Mouse (Mus musculus): ENCODE data around the gene Mthfd2l. TPM values are rescaled to one million over a fixed set of nuclear protein-coding genes. Genes with fewer than 3 reads are reported as not detected.
A peak's percentile ranks its signal among the peaks of the same experiment; 100 is the strongest.

Gene Mthfd2l
- 46.8 and 49.7 TPM in 2 replicates for polyA plus RNA-seq (2014; fragmentation: Nextera tagmentation; extraction: Ambion mirVana)

DNA sequence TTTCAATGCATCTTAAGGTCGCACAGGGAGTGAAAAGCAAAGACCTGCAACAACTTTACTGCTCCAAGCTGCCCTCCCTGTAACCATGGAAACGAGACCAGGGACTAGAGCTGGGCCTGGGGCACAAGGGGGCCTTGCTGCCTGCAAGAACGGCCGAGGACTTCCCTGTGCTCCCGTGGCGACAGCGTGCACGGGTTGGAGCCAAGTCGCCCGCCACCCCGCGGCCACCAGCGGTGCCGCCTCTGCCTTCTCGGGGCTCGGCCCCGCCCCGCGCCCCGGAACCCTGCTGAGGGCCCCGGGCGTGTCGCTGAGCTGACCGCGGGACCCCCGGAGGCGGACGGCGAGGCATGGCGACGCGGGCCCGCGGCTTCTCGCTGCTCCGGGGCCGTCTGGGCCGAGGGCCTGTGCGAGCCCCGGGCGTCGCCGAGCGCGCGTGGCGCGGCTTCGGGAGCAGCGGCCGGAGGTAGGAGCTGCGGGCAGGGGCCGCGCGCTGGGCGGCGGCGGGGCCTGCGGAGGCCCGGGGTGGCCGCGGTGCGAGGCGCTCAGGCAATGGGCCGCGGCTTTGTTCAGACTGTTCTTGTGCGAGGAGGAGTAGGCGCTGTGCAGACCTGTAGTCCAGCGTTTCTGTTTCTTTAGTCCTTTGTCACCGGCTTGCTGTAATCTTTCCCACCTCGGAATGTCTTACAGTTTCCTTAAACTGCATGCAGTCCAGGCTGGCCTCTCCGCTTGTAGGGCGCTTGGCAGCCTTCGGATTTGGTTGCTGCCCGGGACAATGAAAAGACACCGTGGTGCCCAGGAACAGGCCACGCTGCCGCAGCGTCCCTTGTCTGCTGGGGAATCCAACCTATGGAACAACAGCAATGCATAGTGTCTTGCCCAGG is at the start of gene Mthfd2l:
Gene Mthfd2l (plus strand): TSS at position 147 of the 881 bp plus-strand sequence.
- Histone ChIP-seq H3K4me2 (ENCODE audit: low read length) (peak within 1 kb of the TSS; percentile 64), H3K27ac (ENCODE audit: low read depth) (peak within 1 kb of the TSS; percentile 99)

DNA sequence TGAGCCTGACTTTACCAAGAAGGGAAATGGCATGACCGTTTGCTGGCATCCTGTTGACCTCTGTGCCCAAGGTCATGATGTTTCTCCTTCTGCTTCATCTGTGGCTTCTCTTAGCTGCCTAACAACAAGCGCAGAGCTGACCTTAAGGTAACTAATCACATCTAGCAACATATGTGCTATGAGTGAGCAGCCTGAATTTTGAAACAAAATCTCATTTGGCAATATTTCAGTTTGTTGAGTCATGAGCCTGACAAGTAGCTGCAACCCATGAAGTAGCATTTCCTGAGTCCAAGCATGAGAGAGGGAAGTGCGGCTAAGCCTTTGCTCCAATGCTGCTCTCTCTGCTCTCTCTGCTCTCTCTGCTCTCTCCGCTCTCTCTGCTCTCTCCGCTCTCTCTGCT is 49.2 kb upstream of the Mthfd2l start:
- H3K9me3 ChIP-seq (ENCODE audit: control insufficient read depth, low read length), result no peaks in the 10 kb centered on the region
- no peaks in the 10 kb centered on the region for H3K27me3 ChIP-seq (replicated peaks; ENCODE audit: control insufficient read depth, insufficient read depth, low read length)
- H3K27ac ChIP-seq (ENCODE audit: low read depth), result no peak overlapping the region
- no peak overlapping the region for H3K4me3 ChIP-seq (ENCODE audit: low read depth, low read length)
- H3K4me2 ChIP-seq (ENCODE audit: low read length), result no peak overlapping the region
- no peaks in the 10 kb centered on the region for H3K36me3 ChIP-seq (ENCODE audit: control insufficient read depth, insufficient read depth, low read length)
- 86% methylated on average over 5 of the region's 5 CpGs for WGBS
- H3K4me1 ChIP-seq (replicated peaks; ENCODE audit: control insufficient read depth, insufficient read depth, low read length), result no peaks in the 10 kb centered on the region
- DNase-seq (ENCODE audit: low spot score) (no peak), ATAC-seq (replicated peaks; ENCODE audit: low FRiP score, low TSS enrichment, low read depth) (no peak)
- no peak overlapping the region for H3K9ac ChIP-seq (ENCODE audit: low read length)

More for the DNA sequence above, at the start of gene Mthfd2l:
- H3K4me3 ChIP-seq (ENCODE audit: low read depth, low read length), result peak within 1 kb of the TSS; percentile 76
- under 1% methylated on average over 78 of the region's 79 CpGs for WGBS
- no peaks in the 10 kb centered on the region for H3K9me3 ChIP-seq (ENCODE audit: control insufficient read depth, low read length)
- H3K4me1 ChIP-seq (replicated peaks; ENCODE audit: control insufficient read depth, insufficient read depth, low read length), result peaks cover 8% of the 10 kb centered on the region
- H3K36me3 ChIP-seq (ENCODE audit: control insufficient read depth, insufficient read depth, low read length), result peaks cover 24% of the 10 kb centered on the region
- DNase-seq (ENCODE audit: low spot score), result peak; percentile 92
- peak within 1 kb of the TSS; percentile 97 for H3K9ac ChIP-seq (ENCODE audit: low read length)
- peak; percentile 98 for ATAC-seq (replicated peaks; ENCODE audit: low FRiP score, low TSS enrichment, low read depth)
- H3K27me3 ChIP-seq (replicated peaks; ENCODE audit: control insufficient read depth, insufficient read depth, low read length), result no peaks in the 10 kb centered on the region

DNA sequence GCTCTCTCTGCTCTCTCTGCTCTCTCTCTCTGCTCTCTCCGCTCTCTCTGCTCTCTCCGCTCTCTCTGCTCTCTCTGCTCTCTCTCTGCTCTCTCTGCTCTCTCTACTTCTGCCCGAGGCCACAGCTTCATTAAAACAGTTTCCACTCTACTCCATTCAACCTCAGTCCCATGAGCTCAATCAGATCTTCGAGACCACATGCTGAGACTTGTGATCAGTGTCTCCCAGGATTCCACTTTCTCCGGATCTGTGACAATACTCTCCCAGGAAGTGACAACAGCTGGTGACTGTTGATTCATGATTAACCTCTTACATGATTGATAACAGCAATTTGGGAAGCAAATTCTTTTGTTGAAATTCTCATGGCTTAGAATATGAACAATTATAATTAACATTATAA is 48.8 kb upstream of the Mthfd2l start:
- ATAC-seq (replicated peaks; ENCODE audit: low FRiP score, low TSS enrichment, low read depth) (no peak), DNase-seq (ENCODE audit: low spot score) (no peak)
- H3K36me3 ChIP-seq (ENCODE audit: control insufficient read depth, insufficient read depth, low read length), result no peaks in the 10 kb centered on the region
- H3K27ac ChIP-seq (ENCODE audit: low read depth), result no peak overlapping the region
- H3K4me3 ChIP-seq (ENCODE audit: low read depth, low read length), result no peak overlapping the region
- no peaks in the 10 kb centered on the region for H3K27me3 ChIP-seq (replicated peaks; ENCODE audit: control insufficient read depth, insufficient read depth, low read length)
- H3K4me2 ChIP-seq (ENCODE audit: low read length), result no peak overlapping the region
- H3K4me1 ChIP-seq (replicated peaks; ENCODE audit: control insufficient read depth, insufficient read depth, low read length), result no peaks in the 10 kb centered on the region
- 86% methylated on average over 5 of the region's 5 CpGs for WGBS
- H3K9ac ChIP-seq (ENCODE audit: low read length), result no peak overlapping the region
- no peaks in the 10 kb centered on the region for H3K9me3 ChIP-seq (ENCODE audit: control insufficient read depth, low read length)

DNA sequence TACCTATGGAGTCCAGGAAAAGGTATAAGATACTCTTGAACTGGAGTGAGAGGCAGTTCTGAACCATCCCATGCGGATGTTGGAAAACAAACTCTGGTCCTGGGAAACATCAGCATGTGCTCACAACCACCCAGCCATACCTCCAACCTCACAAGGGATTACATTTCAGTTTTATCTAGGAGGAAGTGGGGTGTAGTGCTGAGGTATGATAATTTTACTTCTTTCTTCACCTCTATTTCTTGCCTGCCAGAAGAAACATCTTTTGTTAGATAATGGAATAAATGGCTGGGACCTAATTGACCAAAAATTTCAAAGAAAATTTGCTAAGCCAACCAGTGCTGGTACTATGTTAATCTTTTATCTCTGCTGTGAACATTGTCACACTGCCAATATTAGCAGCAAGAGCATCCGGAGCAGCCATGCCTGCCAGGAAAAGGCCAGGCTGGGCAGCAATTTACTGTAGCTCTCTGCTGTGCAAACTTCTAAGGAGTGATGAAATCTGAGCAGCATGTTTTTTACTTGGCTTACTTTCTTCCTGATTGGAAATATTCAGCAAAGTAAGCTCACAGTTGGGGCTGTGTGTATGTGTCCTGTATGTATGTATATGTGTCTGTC is 46.2 kb upstream of the Mthfd2l start:
- no peak overlapping the region for H3K4me3 ChIP-seq (ENCODE audit: low read depth, low read length)
- no peaks in the 10 kb centered on the region for H3K36me3 ChIP-seq (ENCODE audit: control insufficient read depth, insufficient read depth, low read length)
- 63% methylated on average over 2 of the region's 2 CpGs for WGBS
- ATAC-seq (replicated peaks; ENCODE audit: low FRiP score, low TSS enrichment, low read depth), result no peak
- H3K4me1 ChIP-seq (replicated peaks; ENCODE audit: control insufficient read depth, insufficient read depth, low read length), result no peaks in the 10 kb centered on the region
- H3K9me3 ChIP-seq (ENCODE audit: control insufficient read depth, low read length), result no peaks in the 10 kb centered on the region
- no peak overlapping the region for H3K9ac ChIP-seq (ENCODE audit: low read length)
- H3K27me3 ChIP-seq (replicated peaks; ENCODE audit: control insufficient read depth, insufficient read depth, low read length), result no peaks in the 10 kb centered on the region
- no peak overlapping the region for H3K27ac ChIP-seq (ENCODE audit: low read depth)
- H3K4me2 ChIP-seq (ENCODE audit: low read length), result no peak overlapping the region
- no peak for DNase-seq (ENCODE audit: low spot score)

DNA sequence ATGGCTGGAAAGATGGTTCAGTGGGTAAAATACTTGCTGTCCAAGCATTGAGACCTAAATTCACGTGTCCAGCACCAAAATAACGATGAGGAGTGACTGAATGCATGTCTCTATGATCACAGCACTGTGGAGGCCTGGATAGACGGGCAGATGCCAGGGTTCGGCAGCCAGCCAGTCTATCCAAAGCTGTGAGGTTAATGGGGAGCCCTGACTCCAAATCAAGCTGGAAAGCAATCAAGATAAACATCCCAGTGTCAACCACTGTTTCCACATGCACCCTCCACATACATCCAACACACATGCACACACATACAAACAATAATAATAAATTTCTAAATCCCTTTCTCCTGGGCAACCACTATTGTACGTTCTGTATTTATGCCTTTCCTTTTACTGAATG is 42.3 kb upstream of the Mthfd2l start:
- no peaks in the 10 kb centered on the region for H3K9me3 ChIP-seq (ENCODE audit: control insufficient read depth, low read length)
- H3K4me3 ChIP-seq (ENCODE audit: low read depth, low read length), result no peak overlapping the region
- no peak for ATAC-seq (replicated peaks; ENCODE audit: low FRiP score, low TSS enrichment, low read depth)
- H3K4me2 ChIP-seq (ENCODE audit: low read length), result no peak overlapping the region
- H3K27ac ChIP-seq (ENCODE audit: low read depth), result no peak overlapping the region
- 80% methylated on average over 5 of the region's 5 CpGs for WGBS
- no peaks in the 10 kb centered on the region for H3K36me3 ChIP-seq (ENCODE audit: control insufficient read depth, insufficient read depth, low read length)
- H3K9ac ChIP-seq (ENCODE audit: low read length), result no peak overlapping the region
- H3K27me3 ChIP-seq (replicated peaks; ENCODE audit: control insufficient read depth, insufficient read depth, low read length), result no peaks in the 10 kb centered on the region
- DNase-seq (ENCODE audit: low spot score), result no peak
- no peaks in the 10 kb centered on the region for H3K4me1 ChIP-seq (replicated peaks; ENCODE audit: control insufficient read depth, insufficient read depth, low read length)

DNA sequence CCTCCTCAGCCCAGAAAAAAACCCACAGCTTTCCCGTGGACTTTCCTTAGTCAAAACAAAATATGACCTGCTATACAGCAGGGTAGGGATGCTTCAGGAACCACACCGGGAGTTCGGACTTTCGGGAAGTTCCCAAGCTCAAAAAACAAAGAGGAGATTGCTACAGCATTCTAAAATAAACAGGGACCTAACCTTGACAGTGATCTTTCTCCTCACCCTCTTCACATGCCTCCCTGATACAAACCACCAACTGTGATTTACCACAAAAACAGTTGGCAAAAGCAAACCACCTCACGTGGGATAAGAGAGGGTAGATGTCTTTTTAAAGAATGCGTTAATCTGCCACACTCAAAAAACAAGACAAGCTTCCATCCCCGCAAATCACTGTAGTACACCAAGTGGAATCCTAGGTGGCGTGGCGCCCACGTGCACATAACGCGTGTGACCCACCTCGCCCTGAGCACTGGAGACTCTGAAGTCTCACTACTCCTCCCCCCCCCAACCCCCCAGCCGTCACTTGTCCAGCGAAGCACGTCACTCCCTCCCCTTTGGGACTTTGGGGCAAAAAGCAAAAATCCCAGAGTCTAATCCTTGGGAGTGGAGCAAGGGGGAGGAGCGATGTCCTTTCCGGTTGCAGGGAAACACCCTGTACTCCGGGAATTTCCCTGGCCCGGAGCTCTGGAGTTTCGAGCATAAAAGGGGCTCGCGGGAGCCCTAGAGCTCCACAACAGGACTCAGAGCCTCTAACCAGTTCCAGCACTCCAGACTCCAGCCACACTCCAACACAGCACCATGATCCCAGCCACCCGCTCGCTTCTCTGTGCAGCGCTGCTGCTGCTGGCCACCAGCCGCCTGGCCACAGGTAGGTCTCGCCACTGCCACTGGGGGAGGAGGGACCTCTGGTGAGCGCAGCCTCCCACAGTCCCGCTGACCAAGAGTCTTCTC is 40.1 kb upstream of the Mthfd2l start, which contains the start of gene Cxcl1:
Gene Cxcl1 (plus strand): TSS at position 723 of the 945 bp plus-strand sequence.
- Histone ChIP-seq H3K36me3 (ENCODE audit: control insufficient read depth, insufficient read depth, low read length) (no peaks in the 10 kb centered on the region), H3K4me2 (ENCODE audit: low read length) (peak within 1 kb of the TSS; percentile 66), H3K27ac (ENCODE audit: low read depth) (no peak within 1 kb of the TSS), H3K9me3 (ENCODE audit: control insufficient read depth, low read length) (no peaks in the 10 kb centered on the region), H3K4me1 (replicated peaks; ENCODE audit: control insufficient read depth, insufficient read depth, low read length) (no peaks in the 10 kb centered on the region), H3K27me3 (replicated peaks; ENCODE audit: control insufficient read depth, insufficient read depth, low read length) (no peaks in the 10 kb centered on the region), H3K9ac (ENCODE audit: low read length) (peak within 1 kb of the TSS; percentile 41; the same call in 1 of the 2 replicates), H3K4me3 (ENCODE audit: low read depth, low read length) (peak within 1 kb of the TSS; percentile 41)
- DNase-seq (ENCODE audit: low spot score) (peak; percentile 79), ATAC-seq (replicated peaks; ENCODE audit: low FRiP score, low TSS enrichment, low read depth) (peak; percentile 80)
- 7% methylated on average over 30 of the region's 30 CpGs for WGBS

DNA sequence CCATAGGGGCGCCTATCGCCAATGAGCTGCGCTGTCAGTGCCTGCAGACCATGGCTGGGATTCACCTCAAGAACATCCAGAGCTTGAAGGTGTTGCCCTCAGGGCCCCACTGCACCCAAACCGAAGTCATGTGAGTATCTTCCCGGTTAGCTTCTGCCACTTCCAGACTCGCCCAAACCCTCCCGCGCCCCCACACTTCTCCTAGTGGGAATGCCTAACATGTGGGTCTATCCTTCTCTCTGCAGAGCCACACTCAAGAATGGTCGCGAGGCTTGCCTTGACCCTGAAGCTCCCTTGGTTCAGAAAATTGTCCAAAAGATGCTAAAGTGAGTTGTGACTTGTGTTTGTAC is 39.5 kb upstream of the Mthfd2l start:
- H3K27ac ChIP-seq (ENCODE audit: low read depth), result no peak overlapping the region
- no peaks in the 10 kb centered on the region for H3K4me1 ChIP-seq (replicated peaks; ENCODE audit: control insufficient read depth, insufficient read depth, low read length)
- DNase-seq (ENCODE audit: low spot score) (no peak), ATAC-seq (replicated peaks; ENCODE audit: low FRiP score, low TSS enrichment, low read depth) (no peak)
- H3K36me3 ChIP-seq (ENCODE audit: control insufficient read depth, insufficient read depth, low read length), result no peaks in the 10 kb centered on the region
- 26% methylated on average over 10 of the region's 10 CpGs for WGBS
- H3K9ac ChIP-seq (ENCODE audit: low read length), result peak overlapping the region; percentile 41; the same call in 1 of the 2 replicates
- peak overlapping the region; percentile 66 for H3K4me2 ChIP-seq (ENCODE audit: low read length)
- no peaks in the 10 kb centered on the region for H3K27me3 ChIP-seq (replicated peaks; ENCODE audit: control insufficient read depth, insufficient read depth, low read length)
- no peaks in the 10 kb centered on the region for H3K9me3 ChIP-seq (ENCODE audit: control insufficient read depth, low read length)
- peak overlapping the region; percentile 41 for H3K4me3 ChIP-seq (ENCODE audit: low read depth, low read length)

DNA sequence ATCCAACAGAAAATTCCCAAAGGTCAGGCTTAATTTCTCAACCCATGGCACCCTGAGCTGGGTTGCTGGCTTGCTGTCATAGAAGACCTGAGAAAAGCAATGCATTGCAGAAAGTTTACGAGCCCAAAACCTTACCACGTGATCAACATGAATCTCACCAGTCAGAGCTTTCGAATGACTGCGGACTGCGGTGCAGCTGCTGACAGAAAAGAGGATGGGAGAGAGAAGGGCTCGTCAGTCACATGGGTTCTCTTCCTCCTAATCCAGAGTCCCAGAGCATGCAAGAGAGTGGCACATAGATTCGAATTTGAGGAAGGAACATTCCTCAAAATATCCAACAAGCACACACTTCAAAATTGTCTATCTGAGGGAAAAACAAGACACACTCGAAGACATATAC is 36.7 kb upstream of the Mthfd2l start:
- DNase-seq (ENCODE audit: low spot score), result no peak
- no peak overlapping the region for H3K4me3 ChIP-seq (ENCODE audit: low read depth, low read length)
- WGBS, result 64% methylated on average over 8 of the region's 8 CpGs

More for the DNA sequence above, 36.7 kb upstream of the Mthfd2l start:
- Histone ChIP-seq H3K27ac (ENCODE audit: low read depth) (no peak overlapping the region), H3K4me2 (ENCODE audit: low read length) (no peak overlapping the region), H3K9me3 (ENCODE audit: control insufficient read depth, low read length) (no peaks in the 10 kb centered on the region), H3K9ac (ENCODE audit: low read length) (no peak overlapping the region), H3K27me3 (replicated peaks; ENCODE audit: control insufficient read depth, insufficient read depth, low read length) (no peaks in the 10 kb centered on the region), H3K4me1 (replicated peaks; ENCODE audit: control insufficient read depth, insufficient read depth, low read length) (no peaks in the 10 kb centered on the region), H3K36me3 (ENCODE audit: control insufficient read depth, insufficient read depth, low read length) (no peaks in the 10 kb centered on the region)
- ATAC-seq (replicated peaks; ENCODE audit: low FRiP score, low TSS enrichment, low read depth), result no peak
